In the genomic region with DNA sequence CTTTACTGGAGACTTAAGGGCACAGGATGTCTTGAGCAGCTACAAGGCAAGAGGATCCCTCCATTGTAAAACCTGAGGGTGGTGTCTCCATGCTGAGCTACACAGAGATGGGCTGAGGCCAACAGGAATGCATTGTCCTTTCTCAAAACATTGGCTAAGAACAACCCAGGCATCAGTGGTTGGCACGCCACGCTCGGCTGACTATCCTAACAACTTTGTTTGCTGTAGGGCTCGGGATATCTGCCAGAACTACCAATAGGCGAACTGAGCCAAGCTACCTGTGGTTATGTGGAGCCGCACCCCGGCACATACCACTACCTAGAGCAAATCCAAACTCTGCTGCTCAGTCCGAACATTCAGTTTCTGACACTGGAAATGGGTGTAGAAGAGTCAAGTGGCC, we compare ENCODE assay signal across 25 mouse cellular contexts.
DNase-seq lines count a peak whose midpoint lies in the region; ATAC-seq lines count a peak whose summit lies in the region.
"Had no signal": no experiment of that assay in that cellular context is flagged by ENCODE, and none has a peak within 500 bp of the region (broad histone marks: within the 10 kb centered on the region; RNA-seq: fewer than 3 reads in every experiment).

No protein-coding gene starts in this region.

- H3K9ac ChIP-seq in kidney, embryonic 14.5 days (ENCODE audit: low read depth, low read length), result no peak overlapping the region
- H3K9ac ChIP-seq in liver, embryonic 12.5 days, result no peak overlapping the region
- H3K9ac ChIP-seq in liver, embryonic 11.5 days (ENCODE audit: low read depth, low read length), result no peak overlapping the region
- no peak overlapping the region for H3K9ac ChIP-seq in midbrain, embryonic 11.5 days (ENCODE audit: low read length)
- no peak overlapping the region for H3K9ac ChIP-seq in midbrain, embryonic 16.5 days (ENCODE audit: low read depth, low read length)
- H3K9ac ChIP-seq: embryonic facial prominence, embryonic 12.5 days; forebrain, embryonic 15.5 days; heart, embryonic 13.5 days; hindbrain, embryonic 14.5 days; lung, embryonic 15.5 days; midbrain, embryonic 15.5 days; stomach, embryonic 15.5 days had no signal

- H3K27me3 ChIP-seq in kidney, embryonic 14.5 days (ENCODE audit: control insufficient read depth, insufficient read depth, low read length), result no peaks in the 10 kb centered on the region
- no peaks in the 10 kb centered on the region for H3K27me3 ChIP-seq in liver, embryonic 12.5 days (replicated peaks)
- H3K27me3 ChIP-seq in liver, embryonic 11.5 days (replicated peaks; ENCODE audit: control insufficient read depth, insufficient read depth, low read length), result no peaks in the 10 kb centered on the region
- no peaks in the 10 kb centered on the region for H3K27me3 ChIP-seq in midbrain, embryonic 11.5 days (ENCODE audit: control insufficient read depth, insufficient read depth, low read length)
- H3K27me3 ChIP-seq in midbrain, embryonic 16.5 days (ENCODE audit: control insufficient read depth, insufficient read depth, low read depth, low read length), result no peaks in the 10 kb centered on the region
- H3K27me3 ChIP-seq: embryonic facial prominence, embryonic 12.5 days; forebrain, embryonic 15.5 days; heart, embryonic 13.5 days; lung, embryonic 15.5 days; midbrain, embryonic 15.5 days; stomach, embryonic 15.5 days had no signal

- DNase-seq in kidney, adult 11 months, result peak; percentile 54
- no peak for DNase-seq in liver, embryonic 11.5 days (ENCODE audit: low spot score)
- peak; percentile 23 for DNase-seq in midbrain, embryonic 11.5 days (ENCODE audit: low spot score, missing footprints)
- DNase-seq in kidney, postnatal 36 days, result peak; percentile 46 to 71
- no peak for DNase-seq in gastrocnemius, postnatal 10 days
- DNase-seq: adrenal gland, postnatal 14 days; cerebellum, adult 11 months; cerebellum, adult 9-10 months; cerebellum, postnatal 36 days; gastrocnemius, adult 2 months; heart, postnatal 10 days; left cerebral cortex, postnatal 4 days; right cerebral cortex, postnatal 25 days; thymus, postnatal 14 days had no signal

- H3K4me1 ChIP-seq in kidney, embryonic 14.5 days (ENCODE audit: control insufficient read depth, insufficient read depth, low read length), result no peaks in the 10 kb centered on the region
- H3K4me1 ChIP-seq in liver, embryonic 12.5 days, result peaks cover 65% of the 10 kb centered on the region
- H3K4me1 ChIP-seq in liver, embryonic 11.5 days (replicated peaks; ENCODE audit: control insufficient read depth, insufficient read depth, low read length), result peaks cover 11% of the 10 kb centered on the region
- no peaks in the 10 kb centered on the region for H3K4me1 ChIP-seq in midbrain, embryonic 11.5 days (ENCODE audit: control insufficient read depth, insufficient read depth, low read length)
- peaks cover 2% of the 10 kb centered on the region; the same call in 1 of the 2 replicates for H3K4me1 ChIP-seq in midbrain, embryonic 16.5 days (ENCODE audit: control insufficient read depth, insufficient read depth, low read length)
- H3K4me1 ChIP-seq: forebrain, embryonic 15.5 days; heart, embryonic 13.5 days; lung, embryonic 15.5 days; stomach, embryonic 15.5 days had no signal

- no peak overlapping the region for H3K27ac ChIP-seq in kidney, embryonic 14.5 days (ENCODE audit: low read depth, low read length)
- peak overlapping the region; percentile 31; the same call in 1 of the 2 replicates for H3K27ac ChIP-seq in liver, embryonic 12.5 days
- no peak overlapping the region for H3K27ac ChIP-seq in liver, embryonic 11.5 days (ENCODE audit: low read depth, low read length)
- H3K27ac ChIP-seq in midbrain, embryonic 11.5 days (ENCODE audit: low read depth, low read length), result no peak overlapping the region
- no peak overlapping the region for H3K27ac ChIP-seq in midbrain, embryonic 16.5 days (ENCODE audit: low read length)
- H3K27ac ChIP-seq: embryonic facial prominence, embryonic 12.5 days; forebrain, embryonic 10.5 days; forebrain, embryonic 15.5 days; gastrocnemius, adult 2 months; heart, embryonic 13.5 days; hindbrain, embryonic 14.5 days; lung, embryonic 15.5 days; midbrain, embryonic 15.5 days; stomach, embryonic 15.5 days had no signal

- 91% methylated on average over 8 of the region's 8 CpGs for WGBS in kidney, embryonic 14.5 days
- 84% methylated on average over 8 of the region's 8 CpGs for WGBS in liver, embryonic 12.5 days (ENCODE audit: insufficient replicate concordance)
- WGBS in liver, embryonic 11.5 days, result 86% methylated on average over 8 of the region's 8 CpGs
- WGBS in midbrain, embryonic 11.5 days, result 92% methylated on average over 8 of the region's 8 CpGs
- WGBS in midbrain, embryonic 16.5 days, result 87% methylated on average over 8 of the region's 8 CpGs

- no peak for ATAC-seq in kidney, embryonic 14.5 days (ENCODE audit: low FRiP score, low TSS enrichment)
- no peak for ATAC-seq in liver, embryonic 12.5 days
- no peak for ATAC-seq in liver, embryonic 11.5 days (replicated peaks; ENCODE audit: low FRiP score)
- no peak for ATAC-seq in midbrain, embryonic 11.5 days (ENCODE audit: low FRiP score)
- no peak for ATAC-seq in midbrain, embryonic 16.5 days
- ATAC-seq: forebrain, embryonic 15.5 days; midbrain, embryonic 15.5 days had no signal

- no peak overlapping the region for H3K4me3 ChIP-seq in kidney, embryonic 14.5 days (ENCODE audit: low read length)
- no peak overlapping the region for H3K4me3 ChIP-seq in liver, embryonic 12.5 days
- no peak overlapping the region for H3K4me3 ChIP-seq in liver, embryonic 11.5 days (ENCODE audit: low read depth, low read length)
- H3K4me3 ChIP-seq in midbrain, embryonic 11.5 days (ENCODE audit: low read depth, low read length), result no peak overlapping the region
- H3K4me3 ChIP-seq in midbrain, embryonic 16.5 days (ENCODE audit: low read depth, low read length), result no peak overlapping the region
- H3K4me3 ChIP-seq: embryonic facial prominence, embryonic 12.5 days; forebrain, embryonic 10.5 days; forebrain, embryonic 15.5 days; gastrocnemius, adult 2 months; heart, embryonic 13.5 days; lung, embryonic 15.5 days; midbrain, embryonic 15.5 days; stomach, embryonic 15.5 days had no signal

- no peak overlapping the region for H3K4me2 ChIP-seq in kidney, embryonic 14.5 days (replicated peaks; ENCODE audit: low read depth, low read length)
- H3K4me2 ChIP-seq in liver, embryonic 12.5 days, result no peak overlapping the region
- no peak overlapping the region for H3K4me2 ChIP-seq in liver, embryonic 11.5 days
- H3K4me2 ChIP-seq in midbrain, embryonic 11.5 days, result no peak overlapping the region
- H3K4me2 ChIP-seq in midbrain, embryonic 16.5 days (ENCODE audit: low read length), result no peak overlapping the region
- H3K4me2 ChIP-seq: embryonic facial prominence, embryonic 12.5 days; forebrain, embryonic 15.5 days; heart, embryonic 13.5 days; hindbrain, embryonic 14.5 days; lung, embryonic 15.5 days; midbrain, embryonic 15.5 days; stomach, embryonic 15.5 days had no signal

- H3K9me3 ChIP-seq in kidney, embryonic 14.5 days (ENCODE audit: control insufficient read depth, low read length), result no peaks in the 10 kb centered on the region
- no peaks in the 10 kb centered on the region for H3K9me3 ChIP-seq in liver, embryonic 12.5 days (replicated peaks)
- H3K9me3 ChIP-seq in liver, embryonic 11.5 days (ENCODE audit: control insufficient read depth, low read length), result no peaks in the 10 kb centered on the region
- H3K9me3 ChIP-seq in midbrain, embryonic 11.5 days (ENCODE audit: control insufficient read depth, low read length), result no peaks in the 10 kb centered on the region
- H3K9me3 ChIP-seq in midbrain, embryonic 16.5 days (replicated peaks; ENCODE audit: control insufficient read depth, low read length, poor library complexity, severe bottlenecking), result no peaks in the 10 kb centered on the region
- H3K9me3 ChIP-seq: embryonic facial prominence, embryonic 12.5 days; forebrain, embryonic 10.5 days; forebrain, embryonic 15.5 days; heart, embryonic 13.5 days; lung, embryonic 15.5 days; midbrain, embryonic 15.5 days; stomach, embryonic 15.5 days had no signal

- no peaks in the 10 kb centered on the region for H3K36me3 ChIP-seq in kidney, embryonic 14.5 days (ENCODE audit: control insufficient read depth, insufficient read depth, low read length)
- H3K36me3 ChIP-seq in liver, embryonic 12.5 days, result peaks cover 20% of the 10 kb centered on the region
- H3K36me3 ChIP-seq in liver, embryonic 11.5 days (ENCODE audit: control insufficient read depth, insufficient read depth, low read length), result no peaks in the 10 kb centered on the region
- H3K36me3 ChIP-seq in midbrain, embryonic 11.5 days (ENCODE audit: control insufficient read depth, insufficient read depth, low read length), result no peaks in the 10 kb centered on the region
- H3K36me3 ChIP-seq in midbrain, embryonic 16.5 days (ENCODE audit: control insufficient read depth, insufficient read depth, low read length), result no peaks in the 10 kb centered on the region
- H3K36me3 ChIP-seq: embryonic facial prominence, embryonic 12.5 days; forebrain, embryonic 10.5 days; forebrain, embryonic 15.5 days; lung, embryonic 15.5 days; midbrain, embryonic 15.5 days; stomach, embryonic 15.5 days had no signal

Comparison
In these comparisons a context has a peak if more than half of its experiments do, and no peak if none do; other contexts are left out.
1. DNase-seq: peak in kidney, adult 11 months (single experiment), midbrain, embryonic 11.5 days (single experiment) and kidney, postnatal 36 days (2 of 2); none in liver, embryonic 11.5 days (single experiment) and gastrocnemius, postnatal 10 days (single experiment).